Mouse (Mus musculus) naive thymus-derived CD4-positive, alpha-beta T cell, adult 2 months (primary cell): Measurements from ENCODE around the gene Pou2af1.

ENCODE experiments used
- DNase-seq: peaks from one replicate; pipeline ENCODE4 v3.0.0-alpha.2; 2011; ENCODE audit warnings: low read depth

The Pou2af1 gene

DNA sequence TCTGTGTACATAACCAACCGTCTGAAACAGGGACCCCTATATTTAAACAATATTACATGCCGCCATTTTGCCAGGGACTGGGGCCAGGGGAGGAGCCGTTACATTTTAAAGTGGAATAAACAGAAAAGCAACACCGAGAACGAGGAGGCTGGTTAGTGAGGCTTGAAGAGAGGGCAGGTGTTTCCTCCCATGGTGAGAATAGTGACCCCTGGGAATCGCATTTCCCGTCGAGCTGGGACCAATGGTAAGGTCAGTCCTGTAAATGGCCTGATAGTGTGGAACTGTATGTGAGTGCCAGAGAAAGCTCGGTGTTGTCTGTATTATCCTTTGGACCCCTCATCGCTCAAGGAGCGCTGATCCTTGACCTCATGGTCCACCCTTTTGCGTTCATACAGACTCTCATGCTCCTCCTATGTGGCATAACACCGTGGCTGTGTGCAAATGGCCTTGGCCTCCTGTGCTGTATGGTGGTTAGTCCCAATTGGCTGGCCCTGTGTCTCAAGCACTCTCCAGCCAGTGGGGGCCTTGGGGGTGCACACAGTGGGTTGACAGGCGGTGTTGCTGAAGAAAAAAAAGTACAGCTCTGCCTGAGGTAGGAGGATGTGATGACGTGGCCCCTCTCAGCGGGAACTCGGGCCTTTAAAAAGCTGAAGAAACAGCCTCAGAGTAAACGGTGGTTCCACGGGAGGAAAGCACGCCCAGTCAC is at the start of gene Pou2af1:
TSS of gene Pou2af1 (plus strand) at position 686 of the 706 bp plus-strand sequence.
- peak; percentile 93 for DNase-seq

DNA sequence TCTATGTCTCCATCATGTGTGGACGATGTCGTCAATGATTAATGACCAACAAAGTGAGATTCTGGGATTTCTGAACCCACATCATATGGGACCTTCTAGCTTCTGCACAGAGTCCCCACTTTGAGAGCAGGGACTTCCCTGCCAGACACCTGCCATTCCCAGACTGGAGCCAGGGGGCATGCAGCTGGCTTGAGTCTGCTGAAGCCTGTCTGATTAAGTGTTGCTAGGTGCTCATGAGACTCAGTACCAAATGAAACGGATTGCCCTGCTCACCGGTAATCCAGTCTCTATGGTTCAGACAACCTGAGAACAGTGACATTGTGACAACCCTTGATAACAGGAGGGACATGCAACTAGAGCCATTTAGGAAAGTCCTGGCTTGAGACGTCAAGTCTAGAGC is 49.5 kb upstream of the Pou2af1 start:
- DNase-seq = no peak

DNA sequence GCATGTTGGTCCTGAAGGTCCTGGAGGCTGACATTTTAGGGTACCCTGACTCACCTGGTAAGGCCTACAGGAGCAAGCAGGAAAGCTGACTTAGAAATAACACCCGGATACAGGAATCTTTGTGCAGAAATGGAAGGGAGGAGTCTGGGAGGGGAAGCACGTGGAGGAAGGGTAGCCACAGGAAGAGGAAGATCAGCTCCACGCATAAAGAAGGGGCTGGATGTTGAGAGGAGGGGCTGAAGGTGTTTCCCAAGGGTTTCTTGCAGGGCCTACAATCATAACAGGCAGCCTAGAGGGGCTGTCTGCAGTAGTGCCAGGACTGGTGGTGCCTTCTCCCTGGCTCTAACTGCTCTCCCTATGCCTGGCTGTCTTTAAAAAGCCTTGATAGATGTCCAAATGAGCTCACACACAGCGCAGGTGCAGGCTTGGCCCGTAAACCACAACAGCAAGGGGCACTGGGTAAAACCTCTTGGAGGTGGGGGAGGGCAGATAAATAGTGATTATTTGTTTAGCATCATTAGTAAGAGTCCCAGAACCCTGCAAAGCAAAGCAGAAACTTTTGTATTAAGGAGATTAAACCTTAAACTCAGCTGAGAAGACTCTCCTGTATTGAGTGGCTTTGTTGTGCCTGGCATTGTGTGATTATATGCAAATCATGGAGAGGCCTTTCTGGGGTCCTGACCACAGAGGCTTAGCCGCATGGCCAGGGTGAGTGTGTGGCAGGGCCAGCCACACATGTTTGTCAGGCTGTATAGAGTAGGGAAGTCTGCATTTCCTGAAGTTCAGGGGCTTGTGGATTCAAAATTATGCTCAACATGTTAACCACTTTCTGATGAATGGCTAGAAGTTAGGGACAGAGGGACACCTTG is 48.0 kb upstream of the Pou2af1 start, which contains the start of gene Gm32742:
TSS of gene Gm32742 (minus strand) at position 206 of the 869 bp plus-strand sequence.
- no peak for DNase-seq

DNA sequence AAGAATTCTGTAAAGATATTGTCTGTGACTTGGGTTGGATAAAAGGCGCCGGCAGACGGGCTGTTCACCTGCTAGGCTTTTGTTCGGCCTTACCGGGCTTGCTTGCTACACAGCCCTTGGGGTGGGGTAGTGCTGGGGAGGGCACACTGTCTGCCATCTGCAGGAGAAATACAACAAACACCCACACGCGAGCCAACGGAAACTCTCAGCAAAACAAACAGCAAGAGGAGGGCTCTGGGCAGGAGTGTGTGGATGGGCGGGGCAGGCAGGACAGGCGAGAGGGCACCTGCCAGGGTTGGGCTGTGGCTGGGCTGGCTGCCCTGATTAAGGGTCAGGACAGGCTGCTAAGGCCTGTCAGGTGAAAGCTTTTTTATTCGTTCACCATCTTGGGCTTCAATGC is 45.6 kb upstream of the Pou2af1 start:
- no peak for DNase-seq

DNA sequence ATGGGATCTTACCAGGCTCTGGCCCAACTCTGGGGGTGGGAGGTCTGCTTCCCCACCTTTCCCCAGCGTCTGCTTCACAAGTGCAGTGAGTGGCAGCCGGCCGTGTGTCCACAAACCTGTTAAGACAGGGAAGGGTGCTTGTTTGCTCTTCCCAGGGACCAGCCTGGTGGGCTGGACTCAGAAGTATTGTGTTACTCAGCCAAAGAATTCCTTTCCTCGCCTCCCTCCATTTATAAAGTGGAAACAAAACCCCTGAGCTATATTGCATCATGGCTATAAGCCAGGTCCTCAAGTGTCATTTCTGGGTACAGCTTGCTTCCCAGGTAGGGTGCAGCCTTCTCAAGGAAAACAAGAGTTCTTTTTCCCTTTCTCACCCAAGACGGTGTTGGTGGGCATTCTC is 44.8 kb upstream of the Pou2af1 start:
- no peak for DNase-seq

DNA sequence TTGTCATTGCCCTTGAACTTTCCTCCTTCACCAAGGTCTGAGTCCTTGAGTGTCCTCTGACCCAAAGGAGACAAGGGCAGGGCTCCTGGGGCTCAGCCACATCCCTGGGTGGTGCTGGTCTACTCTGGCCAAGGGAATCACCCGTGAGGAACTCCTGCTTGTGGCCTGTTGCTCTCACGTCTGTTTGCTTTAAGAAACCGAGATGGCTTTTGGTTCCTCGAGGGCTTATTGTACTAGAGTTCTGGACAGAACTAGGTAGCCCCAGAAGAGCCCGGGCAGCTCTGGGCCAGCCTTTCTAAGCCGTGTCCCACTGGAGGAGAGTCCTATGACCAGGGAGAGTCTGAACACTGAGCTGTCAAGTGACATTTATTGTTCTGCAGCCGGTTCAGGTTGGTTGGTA is 44.4 kb upstream of the Pou2af1 start:
- no peak for DNase-seq

DNA sequence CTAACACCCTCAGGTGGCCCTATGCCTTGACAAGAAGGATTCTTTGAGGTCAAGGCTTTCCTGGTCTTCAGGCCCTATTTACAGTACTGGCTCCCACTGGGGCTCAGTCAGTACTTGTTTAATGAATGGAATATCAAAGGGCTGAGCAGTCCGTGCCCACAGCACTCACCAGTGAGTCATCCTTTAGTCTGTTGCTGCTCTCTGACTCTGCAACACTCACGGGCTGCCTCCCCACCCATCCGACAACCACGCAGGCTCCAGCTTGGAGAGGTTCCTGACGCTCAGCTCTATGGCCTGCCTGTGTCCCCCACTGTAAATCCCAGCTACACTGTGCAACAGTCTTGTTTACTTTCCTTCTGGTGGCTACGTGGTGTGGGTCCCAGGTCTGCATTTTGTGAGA is 43.2 kb upstream of the Pou2af1 start:
- DNase-seq = no peak

DNA sequence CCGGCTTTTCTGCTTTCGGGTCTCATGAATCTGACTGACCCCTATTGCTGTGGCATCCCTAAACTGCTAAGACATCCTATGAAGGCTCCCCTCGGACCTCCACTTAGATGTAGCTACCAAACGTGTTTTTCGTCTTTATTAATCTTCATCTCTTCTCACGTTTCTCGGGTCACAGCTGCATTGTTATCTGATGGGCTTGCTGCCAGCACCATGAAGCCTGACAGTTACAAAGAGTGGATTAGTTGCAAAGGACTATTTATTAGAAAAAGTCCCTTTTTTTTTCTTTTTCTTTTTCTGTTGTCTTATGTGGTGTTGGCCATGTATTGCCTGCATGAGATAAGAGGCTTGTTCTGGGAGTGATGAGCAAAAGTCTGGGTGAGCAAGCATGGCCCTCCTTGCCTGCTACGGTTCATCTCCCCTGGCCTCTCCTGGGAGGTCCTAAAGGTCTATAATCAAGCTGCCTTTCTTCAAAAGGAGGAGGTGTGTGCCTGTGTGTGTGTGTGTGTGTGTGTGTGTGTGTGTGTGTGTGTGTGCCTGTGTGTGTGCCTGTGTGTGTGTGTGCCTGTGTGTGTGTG is 38.5 kb upstream of the Pou2af1 start:
- no peak for DNase-seq

DNA sequence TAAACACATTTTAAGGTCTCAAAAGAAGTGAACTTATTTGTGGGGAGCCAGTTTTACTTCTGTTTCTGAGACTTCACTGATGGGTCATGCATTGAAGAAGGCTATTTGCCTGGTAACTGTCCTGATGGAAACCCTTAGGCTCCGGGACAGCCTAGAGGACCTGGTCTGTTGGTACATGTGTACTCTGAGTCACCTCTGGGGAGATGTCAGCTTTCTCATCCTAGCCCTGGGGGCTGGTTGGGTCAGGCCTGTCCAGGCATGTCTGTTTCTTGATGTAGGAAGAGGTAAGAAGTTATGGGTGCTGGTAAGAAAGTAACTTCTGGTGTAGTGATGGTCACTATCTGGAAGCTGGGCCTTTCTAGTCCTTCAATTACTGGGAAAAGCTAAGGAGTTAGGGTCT is 37.8 kb upstream of the Pou2af1 start:
- no peak for DNase-seq

DNA sequence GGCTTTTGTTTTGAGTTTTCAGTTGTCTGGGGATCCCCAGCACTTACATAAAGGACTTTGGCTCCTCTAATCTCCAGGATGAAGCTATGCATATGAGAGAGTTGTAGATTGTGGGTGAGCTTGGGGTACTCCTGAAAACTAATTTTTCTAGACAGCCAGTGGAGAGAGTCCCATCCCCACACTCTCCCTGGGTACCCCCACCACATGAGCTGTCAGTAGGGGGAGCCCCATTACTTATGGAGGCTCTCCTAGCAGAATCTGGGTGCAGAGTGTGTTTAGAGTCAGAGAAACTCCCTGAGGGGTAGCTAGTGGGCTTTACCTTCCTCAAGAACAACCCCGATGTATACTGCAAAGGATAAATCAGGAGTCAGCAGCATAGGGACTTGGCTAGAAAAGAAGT is 35.2 kb upstream of the Pou2af1 start:
- peak; percentile 41 for DNase-seq

DNA sequence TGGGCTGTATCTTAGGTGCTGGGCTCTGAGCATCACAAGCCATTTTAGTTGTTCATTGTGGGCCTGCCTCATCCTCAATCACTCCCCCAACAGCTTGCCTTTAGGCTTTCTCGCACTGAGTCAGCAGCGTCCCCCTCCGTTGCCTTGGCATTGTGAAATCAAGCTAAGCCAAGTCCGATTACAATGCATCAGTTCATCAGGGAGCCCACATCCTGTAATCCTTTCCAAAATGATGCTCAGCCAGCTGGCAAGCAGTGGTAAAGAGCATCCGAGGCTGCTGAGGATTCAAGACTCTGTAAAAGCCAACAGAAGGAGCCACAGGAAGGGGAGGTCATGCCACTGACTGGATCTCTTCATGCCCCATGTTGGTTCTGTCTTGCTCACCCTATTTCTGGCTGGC is 32.9 kb upstream of the Pou2af1 start:
- no peak for DNase-seq

DNA sequence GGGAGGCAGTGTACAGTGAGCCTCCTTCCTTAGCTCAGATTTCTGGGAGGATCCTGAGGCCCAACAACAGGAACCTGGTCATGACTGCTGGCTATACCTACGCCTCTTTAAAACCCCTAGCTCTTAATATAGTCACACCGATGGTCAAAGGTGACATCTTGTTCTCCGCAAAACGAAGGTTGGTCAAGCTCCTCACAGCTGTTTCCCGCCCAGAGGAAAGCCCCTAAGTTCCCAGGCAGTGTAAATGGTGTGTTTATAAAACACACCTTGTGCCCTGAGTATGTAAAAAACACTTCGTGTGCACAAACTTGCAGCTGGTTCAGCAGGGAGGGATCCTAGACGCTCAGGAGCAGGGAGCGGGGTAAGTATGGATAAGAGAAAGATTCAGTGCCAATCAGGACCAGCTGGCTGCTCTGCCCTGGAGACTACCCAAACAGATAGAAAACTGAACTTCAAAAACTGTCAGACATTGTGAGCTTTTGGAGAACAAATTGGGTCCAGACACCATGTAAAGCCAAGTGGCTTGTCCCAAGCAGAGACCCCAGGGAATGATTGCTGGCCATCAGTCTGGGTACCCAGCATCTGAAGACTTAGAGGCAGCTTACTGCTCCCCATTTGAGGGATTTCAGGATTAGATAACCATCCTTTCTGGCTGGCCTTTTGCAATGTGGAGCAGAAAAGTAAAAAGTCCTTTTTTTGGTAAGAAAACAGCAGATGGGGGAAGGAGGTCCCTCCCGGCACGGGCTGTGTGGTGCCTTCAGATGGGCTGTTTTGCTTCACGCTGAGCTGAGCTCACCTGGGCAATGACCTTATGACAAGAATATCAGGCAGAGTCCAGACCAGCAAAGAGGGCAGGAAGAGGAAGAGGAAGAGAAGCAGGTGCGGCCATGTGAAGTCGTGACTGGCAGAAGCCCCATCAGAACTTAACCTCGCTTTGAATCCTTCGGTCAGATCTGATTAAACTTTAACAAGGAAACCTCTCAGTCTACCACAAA is 30.5 kb upstream of the Pou2af1 start:
- no peak for DNase-seq

DNA sequence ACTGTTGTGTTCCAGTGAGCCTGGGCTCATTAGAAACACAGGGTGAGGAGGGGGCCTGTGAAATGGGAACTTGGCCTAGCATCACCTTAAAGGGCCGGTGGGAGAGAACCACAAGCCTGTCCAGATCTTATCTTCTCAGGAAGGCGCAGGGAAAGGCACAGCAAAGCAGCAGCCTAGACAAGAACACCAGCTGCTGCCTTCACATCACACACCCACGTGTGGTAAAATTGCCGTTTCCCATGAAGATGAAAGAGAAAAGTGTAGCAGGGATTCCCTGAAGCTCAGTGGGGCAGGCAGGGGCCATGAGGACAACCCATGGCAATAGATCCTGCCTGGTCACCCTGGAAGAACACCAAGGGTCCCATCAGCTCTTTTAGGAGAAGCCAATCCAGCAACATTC is 28.1 kb upstream of the Pou2af1 start:
- peak; percentile 46 for DNase-seq

DNA sequence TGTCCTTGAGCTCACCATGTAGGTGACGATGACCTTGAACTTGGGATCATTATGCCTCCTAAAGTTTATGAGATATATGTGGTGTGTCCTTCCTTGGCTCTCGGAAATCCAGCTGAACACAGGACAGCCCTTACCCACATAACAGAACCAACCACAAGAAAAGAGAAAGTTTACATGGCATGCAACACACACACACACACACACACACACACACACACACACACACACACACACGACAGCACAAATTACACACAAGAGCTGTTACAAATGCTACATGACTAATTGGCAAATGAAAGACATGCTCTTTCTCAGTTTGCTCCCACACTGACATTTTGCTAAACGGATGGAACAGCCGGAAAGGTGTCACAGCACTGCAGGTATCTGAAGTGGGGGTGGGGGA is 27.6 kb upstream of the Pou2af1 start:
- DNase-seq = peak; percentile 61

DNA sequence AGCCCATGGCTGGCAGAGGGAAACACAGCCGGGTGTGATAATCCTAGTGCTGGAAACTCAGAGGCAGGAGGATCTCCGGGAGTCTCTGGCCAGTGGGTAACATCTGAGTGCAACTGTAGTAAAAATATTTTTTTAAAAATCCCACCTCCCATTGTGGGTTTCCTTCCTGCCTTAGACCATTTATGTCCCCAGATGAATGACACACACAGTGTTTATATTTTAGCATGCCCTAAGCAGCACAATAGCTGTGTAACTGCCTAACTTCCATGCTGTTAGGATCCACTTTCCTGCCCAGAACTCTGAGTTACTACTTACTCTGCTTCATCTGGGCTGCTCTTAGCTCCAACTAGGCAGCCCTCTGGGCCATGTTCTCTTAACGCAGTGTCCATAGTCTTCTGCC is 22.9 kb upstream of the Pou2af1 start:
- no peak for DNase-seq

DNA sequence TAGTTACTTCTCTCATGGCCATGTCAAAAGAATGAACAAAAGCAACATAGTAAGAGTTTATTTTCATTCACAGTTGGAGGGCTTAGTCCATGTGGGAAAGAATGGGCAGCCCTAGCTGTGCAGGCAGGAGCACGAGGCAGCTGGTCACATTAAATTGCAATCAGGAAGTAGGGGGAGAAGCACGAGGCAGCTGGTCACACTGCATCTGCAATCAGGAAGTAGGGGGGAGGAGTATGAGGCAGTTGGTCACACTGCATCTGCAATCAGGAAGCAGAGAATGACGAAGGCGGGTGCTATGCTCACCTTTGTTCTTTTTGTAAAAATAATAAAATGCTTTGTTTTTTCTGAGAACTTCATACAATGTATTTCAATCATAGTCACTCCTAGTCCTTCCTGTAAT is 18.7 kb upstream of the Pou2af1 start:
- no peak for DNase-seq

DNA sequence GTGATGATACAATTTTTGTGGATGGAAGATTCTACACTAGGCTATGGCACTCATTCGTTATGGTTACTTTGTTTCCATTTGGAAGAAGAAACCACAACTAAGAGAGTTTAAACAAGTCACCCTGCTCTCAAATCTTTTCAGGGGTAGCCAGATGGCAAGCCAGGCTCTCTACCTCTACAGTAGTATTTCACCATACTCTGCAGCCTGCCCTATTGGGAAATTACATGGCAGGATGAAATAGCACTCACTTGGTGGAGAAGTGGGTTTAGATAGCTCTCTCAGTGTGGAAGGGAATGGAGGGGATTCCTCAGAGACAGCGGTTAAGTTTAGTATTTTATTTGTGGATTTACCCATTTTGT is 4.6 kb upstream of the Pou2af1 start:
- DNase-seq = no peak

DNA sequence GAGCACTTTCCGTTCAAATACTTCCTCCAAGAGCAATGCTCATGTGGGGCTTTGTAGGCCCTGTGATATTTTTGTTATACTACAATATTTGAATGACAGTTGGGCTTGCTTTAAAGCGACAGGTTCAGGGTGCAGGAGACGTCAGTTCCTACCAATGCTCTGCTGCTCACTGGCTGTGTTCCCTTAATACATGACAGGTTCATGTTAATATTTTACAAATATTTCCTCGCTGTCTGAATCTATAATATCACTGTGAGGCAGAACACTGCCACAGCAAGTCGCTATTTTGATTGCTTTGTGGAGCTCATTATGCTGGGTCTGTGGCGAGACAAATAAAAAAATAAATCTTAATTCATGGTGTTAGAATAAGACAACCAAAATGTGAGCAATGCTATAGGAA is 2.3 kb upstream of the Pou2af1 start:
- DNase-seq = no peak

DNA sequence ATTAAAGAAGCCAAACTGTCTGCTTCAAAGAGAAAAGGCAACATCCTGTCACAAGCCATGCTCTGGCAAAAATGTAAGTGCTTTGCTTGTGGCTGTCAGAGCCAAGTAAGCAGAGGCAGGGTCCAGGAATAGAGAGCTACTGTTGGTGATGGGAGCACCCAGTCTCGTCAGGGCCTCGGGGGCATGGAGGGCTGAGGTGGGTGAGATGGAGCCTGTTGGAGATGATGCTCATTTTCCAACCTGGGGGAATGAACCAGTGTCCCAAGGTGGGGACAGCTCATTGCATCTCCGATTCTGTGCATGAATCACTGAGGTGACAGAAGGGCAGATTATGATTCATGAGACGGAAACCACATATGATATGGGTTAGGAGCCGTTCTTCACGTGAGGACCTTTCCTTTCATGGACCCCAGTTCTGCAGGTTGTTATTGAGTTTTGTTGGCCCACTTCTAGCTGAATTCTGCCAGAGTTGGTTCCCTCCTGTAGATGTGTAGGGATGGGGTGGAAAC is 275 bp downstream of the Pou2af1 start:
- no peak for DNase-seq

DNA sequence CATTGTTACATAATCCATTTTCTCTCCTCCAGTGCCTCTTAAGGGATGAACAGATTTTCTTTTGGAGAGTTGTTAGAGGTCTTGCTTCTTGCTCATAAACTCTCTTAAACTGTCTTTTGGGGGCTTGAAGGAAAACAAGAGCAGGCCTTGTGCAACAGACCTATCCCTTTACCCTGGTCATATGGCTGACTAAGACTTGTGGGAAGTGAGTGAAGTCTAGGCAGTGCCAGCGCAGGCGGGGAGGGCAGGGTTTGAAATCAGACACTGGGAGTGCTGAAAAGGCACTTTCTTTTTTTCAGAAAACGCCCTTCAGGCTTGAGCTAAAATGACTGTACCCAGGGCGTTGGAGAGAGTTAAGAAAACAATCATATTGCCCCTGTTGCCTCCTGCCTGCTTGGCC is 1.8 kb downstream of the Pou2af1 start:
- DNase-seq = peak; percentile 31

DNA sequence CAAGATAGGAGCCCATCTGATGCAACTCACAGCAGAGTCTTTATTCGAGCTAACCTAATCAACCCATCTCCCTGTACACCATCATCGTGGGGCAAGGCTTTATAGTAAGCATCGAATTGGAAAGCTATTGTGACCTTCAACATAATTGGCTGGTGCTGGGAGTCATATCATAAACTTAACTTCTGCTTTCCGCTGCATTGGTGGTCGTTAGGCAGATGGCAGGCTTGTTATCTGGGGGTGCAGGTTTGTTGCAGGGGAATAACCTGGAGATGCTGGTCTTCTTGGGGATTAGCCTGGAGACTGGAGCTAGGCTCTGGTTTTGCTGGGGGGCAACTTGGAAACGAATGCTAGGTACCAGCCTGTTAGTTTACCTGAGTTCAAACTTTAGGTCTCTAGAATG is 2.4 kb downstream of the Pou2af1 start:
- DNase-seq = no peak
